Mouse (Mus musculus): ENCODE results near the gene Cyp2d11. TPM values are rescaled to one million over a fixed set of nuclear protein-coding genes. Genes with fewer than 3 reads are reported as not detected.
"Not testable (repeated sequence)": the region's sequence is repeated elsewhere in the genome, so short reads cannot be mapped to it uniquely, and the experiment has no call there.

Gene Cyp2d11
- polyA plus RNA-seq, 1 experiment from 2014 or later: not detected

GRCm38 (mm10) chr15:82375855-82376254 is 18.0 kb downstream of the Cyp2d11 start:
- Histone ChIP-seq H3K36me3 (ENCODE audit: insufficient read depth) (no peaks in the 10 kb centered on the region; the same call in 1 of the 2 replicates), H3K27me3 (ENCODE audit: insufficient read depth, low read length) (no peaks in the 10 kb centered on the region), H3K27ac (ENCODE audit: low read depth) (no peak overlapping the region), H3K4me2 (no peak overlapping the region), H3K4me1 (ENCODE audit: insufficient read depth) (peaks cover 3% of the 10 kb centered on the region; the same call in 1 of the 2 replicates), H3K9ac (no peak overlapping the region), H3K4me3 (ENCODE audit: low read depth, low read length) (no peak overlapping the region), H3K9me3 (ENCODE audit: low read depth, low read length) (no peaks in the 10 kb centered on the region)
- ATAC-seq (ENCODE audit: insufficient read depth) (no peak), DNase-seq (no peak)
- 80% methylated on average over 9 of the region's 9 CpGs for WGBS
- no peak for TF ChIP-seq CTCF (IDR thresholded peaks at IDR 0.05; ENCODE audit: low read depth)

DNA sequence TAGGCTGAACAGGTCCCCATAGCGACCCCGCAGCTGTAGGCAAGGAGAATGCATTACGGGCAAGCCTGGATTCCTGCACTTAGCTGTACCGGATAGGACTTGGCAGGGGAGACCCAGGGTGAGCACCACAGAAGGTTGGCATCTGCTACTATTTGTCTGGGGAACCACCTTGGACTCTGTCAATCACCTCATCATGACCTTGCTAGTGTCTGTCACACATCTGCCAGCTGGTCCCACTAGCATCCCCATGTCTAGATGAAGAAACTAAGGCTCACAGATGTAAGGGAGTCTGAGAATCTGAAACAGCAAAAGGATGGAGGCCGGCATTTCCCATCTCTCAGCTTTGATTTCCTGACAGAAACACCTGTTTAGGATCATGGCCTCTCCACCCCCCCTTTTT is 19.4 kb downstream of the Cyp2d11 start:
- no peak for DNase-seq
- H3K4me3 ChIP-seq (ENCODE audit: low read depth, low read length): no peak overlapping the region
- ATAC-seq (ENCODE audit: insufficient read depth): no peak
- H3K9me3 ChIP-seq (ENCODE audit: low read depth, low read length): no peaks in the 10 kb centered on the region
- no peak overlapping the region for H3K27ac ChIP-seq (ENCODE audit: low read depth)
- no peak for TF ChIP-seq CTCF (IDR thresholded peaks at IDR 0.05; ENCODE audit: low read depth)
- no peaks in the 10 kb centered on the region; the same call in 1 of the 2 replicates for H3K36me3 ChIP-seq (ENCODE audit: insufficient read depth)
- no peak overlapping the region for H3K4me2 ChIP-seq
- 76% methylated on average over 5 of the region's 5 CpGs for WGBS
- H3K27me3 ChIP-seq (ENCODE audit: insufficient read depth, low read length): no peaks in the 10 kb centered on the region
- no peak overlapping the region for H3K9ac ChIP-seq
- H3K4me1 ChIP-seq (ENCODE audit: insufficient read depth): peaks cover 3% of the 10 kb centered on the region; the same call in 1 of the 2 replicates

DNA sequence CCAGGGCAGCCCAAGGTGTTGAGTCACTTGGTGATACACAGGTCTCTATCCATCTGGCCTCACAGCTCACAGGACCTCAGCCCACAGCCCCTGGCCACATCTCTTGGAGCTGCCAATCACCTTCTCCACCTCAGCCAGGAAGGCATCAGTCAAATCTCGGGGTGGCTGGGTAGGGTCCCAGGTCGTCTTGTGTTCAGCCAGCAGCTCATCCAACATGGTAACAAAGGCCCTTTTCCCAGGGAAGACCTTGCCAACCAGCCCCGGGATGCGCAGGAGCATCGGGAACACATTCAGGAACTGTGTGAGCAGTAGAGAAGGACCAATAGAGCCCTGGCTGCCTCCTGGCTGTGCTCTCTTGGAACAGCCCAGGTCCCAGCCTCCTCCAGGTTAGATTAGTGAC is 20.8 kb downstream of the Cyp2d11 start:
- no peak overlapping the region for H3K9ac ChIP-seq
- no peak overlapping the region for H3K4me2 ChIP-seq
- no peaks in the 10 kb centered on the region for H3K9me3 ChIP-seq (ENCODE audit: low read depth, low read length)
- H3K36me3 ChIP-seq (ENCODE audit: insufficient read depth): no peaks in the 10 kb centered on the region; the same call in 1 of the 2 replicates
- ATAC-seq (ENCODE audit: insufficient read depth) (no peak), DNase-seq (no peak)
- H3K27ac ChIP-seq (ENCODE audit: low read depth): no peak overlapping the region
- 89% methylated on average over 5 of the region's 5 CpGs for WGBS
- no peaks in the 10 kb centered on the region for H3K27me3 ChIP-seq (ENCODE audit: insufficient read depth, low read length)
- no peaks in the 10 kb centered on the region for H3K4me1 ChIP-seq (ENCODE audit: insufficient read depth)
- H3K4me3 ChIP-seq (ENCODE audit: low read depth, low read length): no peak overlapping the region
- no peak for TF ChIP-seq CTCF (IDR thresholded peaks at IDR 0.05; ENCODE audit: low read depth)

- no peaks in the 10 kb centered on the region for H3K27me3 ChIP-seq (ENCODE audit: insufficient read depth, low read length)
- H3K36me3 ChIP-seq (ENCODE audit: insufficient read depth): no peaks in the 10 kb centered on the region; the same call in 1 of the 2 replicates
- no peak for TF ChIP-seq CTCF (IDR thresholded peaks at IDR 0.05; ENCODE audit: low read depth)
- 87% methylated on average over 6 of the region's 6 CpGs for WGBS
- H3K4me3 ChIP-seq (ENCODE audit: low read depth, low read length): no peak overlapping the region
- H3K9ac ChIP-seq: no peak overlapping the region
- no peak overlapping the region for H3K4me2 ChIP-seq
- DNase-seq (no peak), ATAC-seq (ENCODE audit: insufficient read depth) (no peak)
- H3K9me3 ChIP-seq (ENCODE audit: low read depth, low read length): no peaks in the 10 kb centered on the region
- no peaks in the 10 kb centered on the region for H3K4me1 ChIP-seq (ENCODE audit: insufficient read depth)
- no peak overlapping the region for H3K27ac ChIP-seq (ENCODE audit: low read depth)
These were observed 21.4 kb downstream of the Cyp2d11 start for GRCm38 (mm10) chr15:82372446-82372845.

DNA sequence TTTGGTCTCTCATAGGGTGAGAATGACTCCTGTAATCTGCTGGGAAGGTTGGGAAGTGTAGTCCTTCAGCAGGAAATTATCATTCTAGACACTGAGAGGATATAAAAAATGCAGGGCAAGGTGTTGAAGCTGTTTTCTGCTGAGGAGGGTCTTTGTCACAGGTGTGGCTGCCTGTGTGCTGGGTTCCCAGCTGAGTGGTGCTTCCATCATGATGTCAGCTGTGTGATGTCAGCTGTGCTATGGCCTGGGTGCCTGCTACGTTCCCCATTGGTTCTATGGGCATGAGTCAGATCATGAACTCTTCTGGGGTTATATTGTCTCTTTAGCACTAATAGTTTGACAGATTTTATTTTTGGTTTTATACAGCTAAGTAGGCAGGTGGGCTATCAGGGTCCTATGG is 25.0 kb downstream of the Cyp2d11 start:
- no peak overlapping the region for H3K4me2 ChIP-seq
- no peaks in the 10 kb centered on the region for H3K27me3 ChIP-seq (ENCODE audit: insufficient read depth, low read length)
- no peak overlapping the region for H3K4me3 ChIP-seq (ENCODE audit: low read depth, low read length)
- H3K9me3 ChIP-seq (ENCODE audit: low read depth, low read length): no peaks in the 10 kb centered on the region
- H3K4me1 ChIP-seq (ENCODE audit: insufficient read depth): no peaks in the 10 kb centered on the region
- no peak overlapping the region for H3K27ac ChIP-seq (ENCODE audit: low read depth)
- ATAC-seq (ENCODE audit: insufficient read depth) (no peak), DNase-seq (no peak)
- 72% methylated on average over 1 of the region's 1 CpGs for WGBS
- no peak overlapping the region for H3K9ac ChIP-seq
- no peak for TF ChIP-seq CTCF (IDR thresholded peaks at IDR 0.05; ENCODE audit: low read depth)
- H3K36me3 ChIP-seq (ENCODE audit: insufficient read depth): no peaks in the 10 kb centered on the region; the same call in 1 of the 2 replicates

GRCm38 (mm10) chr15:82368146-82368545 is 25.7 kb downstream of the Cyp2d11 start:
- no peak for TF ChIP-seq CTCF (IDR thresholded peaks at IDR 0.05; ENCODE audit: low read depth)
- no peak for ATAC-seq (ENCODE audit: insufficient read depth)
- no peaks in the 10 kb centered on the region for H3K36me3 ChIP-seq (ENCODE audit: insufficient read depth)
- H3K27me3 ChIP-seq (ENCODE audit: insufficient read depth, low read length): no peaks in the 10 kb centered on the region
- no peaks in the 10 kb centered on the region for H3K4me1 ChIP-seq (ENCODE audit: insufficient read depth)
- H3K27ac ChIP-seq (ENCODE audit: low read depth): no peak overlapping the region
- no peaks in the 10 kb centered on the region for H3K9me3 ChIP-seq (ENCODE audit: low read depth, low read length)
- H3K9ac ChIP-seq: no peak overlapping the region
- no peak overlapping the region for H3K4me2 ChIP-seq
- no peak overlapping the region for H3K4me3 ChIP-seq (ENCODE audit: low read depth, low read length)
- DNase-seq: no peak
- 76% methylated on average over 4 of the region's 4 CpGs for WGBS

DNA sequence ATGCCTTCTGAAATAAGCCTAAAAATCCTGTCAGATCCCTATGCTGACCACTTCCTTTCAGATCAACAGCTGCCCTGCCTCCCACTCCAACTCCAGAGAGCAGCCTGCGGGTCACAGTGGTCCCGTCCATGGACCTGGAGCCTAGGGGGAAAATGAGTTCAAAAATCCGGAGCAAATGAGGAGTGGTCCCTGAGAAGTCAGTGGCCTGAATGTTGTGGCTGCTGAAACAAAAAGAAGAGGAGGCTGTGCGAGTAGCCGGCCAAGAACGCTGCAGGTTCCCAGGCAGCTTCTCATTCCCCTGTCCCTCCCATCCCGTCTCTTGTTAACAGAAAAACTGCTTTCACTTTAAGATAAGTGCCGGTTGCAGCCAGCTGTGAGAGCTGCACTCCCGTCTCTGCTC is 29.3 kb downstream of the Cyp2d11 start:
- not testable (repeated sequence) for H3K27ac ChIP-seq (ENCODE audit: low read depth); ATAC-seq (ENCODE audit: insufficient read depth); H3K9ac ChIP-seq; H3K4me1 ChIP-seq (ENCODE audit: insufficient read depth); H3K9me3 ChIP-seq (ENCODE audit: low read depth, low read length); H3K27me3 ChIP-seq (ENCODE audit: insufficient read depth, low read length); H3K36me3 ChIP-seq (ENCODE audit: insufficient read depth); H3K4me3 ChIP-seq (ENCODE audit: low read depth, low read length); DNase-seq; H3K4me2 ChIP-seq
- 11% methylated on average over 5 of the region's 9 CpGs for WGBS

DNA sequence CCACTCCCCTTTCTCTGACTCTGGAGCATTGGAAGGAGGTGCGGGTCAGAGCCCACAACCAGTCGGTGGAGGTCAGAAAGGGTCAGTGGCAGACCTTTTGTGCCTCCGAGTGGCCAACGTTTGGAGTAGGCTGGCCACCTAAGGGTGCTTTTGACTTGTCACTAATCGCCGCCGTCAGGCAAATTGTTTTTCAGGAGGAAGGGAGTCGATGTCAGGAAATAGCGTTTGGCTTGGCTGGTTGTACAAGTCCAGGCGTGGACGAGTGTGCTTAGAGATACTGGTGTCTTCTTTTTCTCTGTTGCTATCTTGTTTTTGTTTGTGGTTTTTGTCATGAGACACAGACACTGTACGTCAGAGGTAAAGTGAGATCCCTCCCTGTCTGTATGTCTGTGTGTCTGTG is 30.0 kb downstream of the Cyp2d11 start:
- H3K4me2 ChIP-seq; DNase-seq; H3K9ac ChIP-seq; H3K4me1 ChIP-seq (ENCODE audit: insufficient read depth); H3K27me3 ChIP-seq (ENCODE audit: insufficient read depth, low read length); H3K27ac ChIP-seq (ENCODE audit: low read depth); ATAC-seq (ENCODE audit: insufficient read depth); H3K36me3 ChIP-seq (ENCODE audit: insufficient read depth); H3K4me3 ChIP-seq (ENCODE audit: low read depth, low read length); H3K9me3 ChIP-seq (ENCODE audit: low read depth, low read length): not testable (repeated sequence)
- 73% methylated on average over 7 of the region's 12 CpGs for WGBS
